Mouse (Mus musculus) heart, postnatal 36 days (tissue): ENCODE measurements around the gene Galnt18. TPM values are rescaled to one million over a fixed set of nuclear protein-coding genes. Genes with fewer than 3 reads are reported as not detected.

Experiments used
- DNase-seq, 2 experiments: peaks; one replicate each; pipeline ENCODE4 v3.0.0; 2021 to 2022
- intact Hi-C: fragments of 180-260 bp; cut with DNase I; formaldehyde crosslinking; loops from one replicate; pipeline ENCODE4 v1.15.1; 2025
- total RNA-seq, 2 experiments: library from RNA; stranded (reverse); gene quantifications; 2 replicates each; pipeline ENCODE4 v1.2.3; 2021

Galnt18 gene
- total RNA-seq, 2 experiments from 2014 or later: 11.5 to 14.2 TPM

DNA sequence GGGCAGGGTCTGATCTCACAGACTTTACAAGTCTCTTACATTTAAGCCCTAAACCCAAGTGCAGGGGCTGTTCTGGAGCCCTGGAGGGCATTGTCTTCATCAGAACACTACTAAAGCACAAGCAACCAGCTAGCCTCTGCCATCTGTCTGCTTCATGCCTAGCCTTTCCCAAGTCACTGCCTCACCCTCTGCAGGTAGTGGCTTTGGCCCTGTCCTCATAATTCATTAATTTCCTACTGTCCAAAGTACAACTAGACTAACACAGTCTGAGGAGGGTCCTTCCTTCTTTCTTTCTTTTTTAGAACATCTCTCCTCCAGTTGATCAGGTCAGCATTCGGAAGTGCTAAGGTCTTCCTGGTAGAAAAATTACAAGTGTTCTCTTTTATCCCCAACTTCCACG, 2.6 kb downstream of the Galnt18 start:
- intact Hi-C loops: loop anchor here (5.0 kb wide), 1 partner anchor 530 kb away; no protein-coding TSS in a partner anchor
- DNase-seq: no peak

DNA sequence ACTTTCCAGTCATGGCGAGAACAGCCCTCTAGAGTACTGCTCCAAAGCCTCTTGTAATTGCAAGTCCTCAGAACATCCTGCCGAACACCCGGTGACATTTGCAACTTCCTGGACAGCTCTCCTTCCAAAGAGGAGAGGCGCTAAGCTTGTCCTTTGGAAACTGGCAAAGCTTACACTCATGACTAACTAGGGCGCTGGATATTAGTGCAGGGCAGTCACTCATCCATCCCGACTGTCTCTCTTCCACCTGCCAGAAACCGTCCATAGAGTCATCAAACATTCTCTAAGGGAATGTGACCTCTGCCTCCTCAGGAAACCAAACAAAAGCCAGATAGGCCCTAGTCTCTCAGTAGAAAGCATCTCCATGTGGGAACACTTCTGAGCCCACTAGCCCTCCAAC, 3.6 kb downstream of the Galnt18 start:
- intact Hi-C loops: loop anchor here (5.0 kb wide), 1 partner anchor 529 kb away; no protein-coding TSS in a partner anchor
- peak in 1 of 2 experiments; percentile 10 for DNase-seq

DNA sequence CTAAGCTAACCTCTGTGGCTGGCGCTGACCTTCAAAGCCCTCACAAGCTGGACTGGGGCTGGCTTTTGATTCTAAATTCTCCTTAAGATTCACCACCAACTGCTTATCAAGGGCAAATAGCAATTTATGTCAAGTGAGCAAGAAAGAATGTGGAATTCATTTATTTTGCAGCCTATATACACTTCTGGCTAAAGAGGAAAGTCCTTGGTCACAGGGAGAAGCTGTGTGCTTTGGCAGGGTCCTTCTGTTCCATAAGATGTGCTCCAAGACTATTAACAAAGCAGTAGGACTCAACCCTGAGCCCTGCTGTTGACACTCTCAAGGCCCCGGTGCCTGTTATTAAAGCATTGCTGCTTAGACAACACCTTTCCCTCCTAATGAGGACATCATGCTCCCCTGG, 7.4 kb downstream of the Galnt18 start:
- intact Hi-C loops: no loop called here
- DNase-seq: no peak

DNA sequence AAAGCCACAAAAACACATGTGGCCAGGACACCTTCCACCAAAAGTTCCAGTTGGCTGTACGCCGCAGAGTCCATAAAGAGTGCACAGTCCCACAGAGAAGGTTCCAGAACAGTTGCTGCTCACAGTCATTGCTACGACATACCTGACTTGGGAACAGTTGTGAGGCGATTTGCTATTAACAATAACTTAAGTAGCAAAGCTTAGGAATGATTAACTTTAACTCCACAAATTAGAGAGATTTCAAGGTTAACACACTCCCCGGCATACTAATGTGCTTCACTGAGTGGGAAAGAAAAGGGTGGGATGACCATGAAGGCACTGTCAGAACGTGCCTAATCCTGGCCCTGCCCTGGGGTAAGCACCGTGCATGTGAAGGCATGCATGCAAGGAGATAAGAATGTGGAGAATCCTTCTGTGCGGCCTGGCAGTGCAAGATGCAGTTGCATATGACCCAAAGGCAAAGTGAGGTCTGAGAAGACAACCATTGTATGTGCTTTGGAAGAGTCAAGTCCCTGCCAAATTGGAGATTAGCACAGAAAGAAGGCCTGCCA, 8.5 kb downstream of the Galnt18 start:
- intact Hi-C loops: loop anchor here (2.0 kb wide), 1 partner anchor 17 kb away; no protein-coding TSS in a partner anchor
- DNase-seq: no peak

DNA sequence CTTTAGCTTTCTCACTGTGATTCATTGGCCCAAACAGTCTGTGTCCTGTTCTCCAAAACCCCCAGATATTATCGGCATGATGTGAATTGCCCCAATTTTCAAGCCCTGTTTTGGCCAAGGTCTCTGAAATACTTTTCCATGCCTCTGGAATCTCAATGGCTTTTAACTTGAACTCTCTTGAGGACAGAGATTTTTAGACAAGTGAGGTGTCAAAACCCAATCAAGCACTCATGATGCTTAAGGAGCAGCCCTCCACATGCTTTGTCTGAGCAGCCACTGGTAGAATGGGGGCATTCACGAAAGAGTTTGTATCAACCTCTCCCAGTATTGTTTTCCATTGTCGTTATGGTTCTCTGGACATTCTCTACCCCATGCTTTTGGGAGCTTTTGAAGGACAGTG, 9.2 kb downstream of the Galnt18 start:
- intact Hi-C loops: loop anchor here (2.0 kb wide), 1 partner anchor 16 kb away; no protein-coding TSS in a partner anchor
- DNase-seq: no peak

DNA sequence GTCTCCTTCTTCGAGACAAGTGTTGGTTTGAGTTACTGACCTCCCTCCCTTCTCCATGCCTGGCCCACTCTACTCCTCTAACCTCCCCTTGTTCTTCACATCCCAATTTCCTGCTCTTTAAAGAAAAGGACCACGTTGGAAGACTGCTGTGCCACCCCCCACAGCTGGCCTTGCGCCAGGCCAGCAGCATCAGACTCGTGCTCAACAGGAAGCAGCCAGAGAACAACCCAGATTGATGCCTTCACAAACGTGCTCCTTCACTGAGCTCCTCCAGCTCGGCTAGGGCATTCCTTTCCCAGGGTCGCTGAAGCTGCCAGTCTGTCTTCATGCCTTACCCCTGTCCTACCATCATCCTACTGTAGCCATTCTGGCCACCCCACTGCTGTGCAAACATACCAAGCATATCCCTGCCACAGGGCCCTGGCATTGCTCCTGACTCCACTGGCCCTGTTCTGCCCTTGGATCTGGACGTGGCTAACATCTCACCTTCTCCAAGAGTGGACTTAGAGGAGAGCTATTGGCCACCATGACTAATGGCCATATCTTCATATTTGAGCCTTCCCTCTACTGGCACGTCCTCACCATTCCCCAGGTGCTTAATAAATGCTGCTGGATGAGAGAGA, 13.5 kb downstream of the Galnt18 start:
- DNase-seq: no peak
- intact Hi-C loops: no loop called here

DNA sequence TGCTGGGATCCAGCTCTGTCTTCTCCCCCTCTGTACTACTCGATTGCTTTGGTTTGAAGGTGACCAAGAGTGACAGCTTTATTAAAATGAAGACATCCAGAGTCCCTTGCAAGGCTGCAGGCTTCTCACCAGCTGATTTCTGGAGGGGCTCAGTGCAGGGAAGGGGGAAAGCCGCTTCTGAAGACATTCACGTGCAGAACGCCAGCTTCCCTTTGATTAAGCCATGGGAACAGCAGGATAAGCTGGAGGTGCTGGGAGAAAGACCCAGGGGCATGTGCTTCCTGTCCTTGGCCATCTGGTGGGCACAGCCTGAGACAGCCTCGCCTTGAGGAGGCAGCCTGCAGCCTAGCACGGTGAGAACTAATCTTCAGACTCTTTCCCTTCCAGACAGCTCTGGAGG, 17.0 kb downstream of the Galnt18 start:
- DNase-seq: no peak
- intact Hi-C loops: no loop called here

DNA sequence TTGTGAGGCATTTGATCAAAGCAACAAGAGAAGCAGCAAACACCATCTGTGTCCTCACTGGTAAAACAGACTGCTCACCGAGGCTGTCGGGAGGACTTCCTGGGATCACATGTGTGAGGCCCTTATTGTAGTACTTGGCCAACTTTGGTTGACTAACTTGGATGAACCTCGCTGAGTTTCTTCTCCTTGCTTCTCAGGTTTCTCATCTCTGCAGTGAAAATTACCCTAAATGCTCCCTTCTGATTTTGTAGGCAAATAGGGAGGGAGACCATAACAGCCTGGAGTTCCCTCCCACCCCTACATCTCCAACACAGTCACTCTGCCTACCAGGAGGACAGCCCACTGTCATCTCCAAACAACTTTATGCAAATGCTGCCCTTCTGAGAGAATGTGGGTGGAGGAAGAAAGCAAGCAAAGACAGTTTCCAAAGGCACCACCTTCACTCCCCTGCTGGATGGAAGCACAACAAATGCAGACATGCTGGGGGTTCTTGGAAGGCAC, 31.2 kb downstream of the Galnt18 start:
- DNase-seq: no peak
- intact Hi-C loops: no loop called here

DNA sequence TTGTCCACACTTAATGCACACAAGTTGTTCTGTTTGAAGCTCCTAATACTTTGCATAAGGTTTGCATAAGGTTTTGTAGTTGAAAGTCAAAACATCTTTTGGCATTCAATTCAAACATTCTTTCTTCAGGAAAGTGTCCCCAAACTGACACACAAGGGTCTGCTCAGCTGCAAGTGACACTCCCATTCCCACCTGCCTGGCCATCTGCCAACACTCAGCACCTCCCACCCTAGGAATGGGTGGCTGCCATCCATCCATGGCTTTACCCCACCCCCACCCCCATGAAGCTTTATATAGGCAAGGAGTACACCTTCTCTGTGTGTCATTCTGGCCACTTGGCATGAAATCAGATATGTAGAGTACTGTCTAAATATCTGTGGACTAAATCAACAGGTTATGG, 35.0 kb downstream of the Galnt18 start:
- no peak for DNase-seq
- intact Hi-C loops: no loop called here

DNA sequence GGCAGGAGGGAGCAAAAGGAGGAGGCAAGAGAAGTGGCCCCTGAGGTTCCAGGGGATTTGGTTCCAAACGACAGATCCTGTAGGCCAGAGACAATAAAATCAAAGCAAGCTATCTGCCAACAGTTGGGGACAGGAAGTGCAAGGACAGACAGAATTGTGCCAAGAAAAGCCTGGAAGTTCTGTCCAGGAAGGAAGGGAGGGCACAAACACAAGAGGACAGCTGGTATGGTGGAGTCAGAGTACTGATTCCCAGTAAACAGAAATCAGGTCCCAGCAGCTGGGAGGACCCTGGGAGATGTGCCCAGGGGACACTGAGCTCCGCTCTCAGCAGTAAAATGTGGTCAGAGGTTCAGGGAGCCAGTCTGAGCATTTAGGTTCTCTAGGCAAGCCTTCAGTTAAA, 38.2 kb downstream of the Galnt18 start:
- intact Hi-C loops: loop anchor here (2.0 kb wide), 1 partner anchor 15 kb away; no protein-coding TSS in a partner anchor
- peak; percentile 28 to 44 for DNase-seq

DNA sequence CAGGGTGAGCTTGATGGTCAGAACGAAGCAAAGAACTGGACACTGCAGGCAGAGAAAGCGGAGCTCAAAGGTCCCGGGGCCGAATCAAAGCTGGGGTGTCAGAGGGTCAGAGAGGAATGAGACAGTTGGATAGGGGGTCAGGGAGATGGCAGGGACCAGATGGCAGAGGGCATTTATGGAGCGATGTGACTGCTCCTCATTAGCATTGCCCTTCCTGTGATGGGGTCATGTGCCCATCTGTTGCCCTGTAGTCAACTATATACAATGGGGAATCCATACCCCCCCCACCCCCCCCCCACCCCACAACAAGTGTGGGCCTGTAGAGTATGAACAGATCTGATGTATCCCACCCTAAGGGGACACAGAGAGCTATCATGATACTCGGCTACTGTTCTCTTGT, 39.7 kb downstream of the Galnt18 start:
- DNase-seq: no peak
- intact Hi-C loops: loop anchor here (2.0 kb wide), 1 partner anchor 13 kb away; no protein-coding TSS in a partner anchor

DNA sequence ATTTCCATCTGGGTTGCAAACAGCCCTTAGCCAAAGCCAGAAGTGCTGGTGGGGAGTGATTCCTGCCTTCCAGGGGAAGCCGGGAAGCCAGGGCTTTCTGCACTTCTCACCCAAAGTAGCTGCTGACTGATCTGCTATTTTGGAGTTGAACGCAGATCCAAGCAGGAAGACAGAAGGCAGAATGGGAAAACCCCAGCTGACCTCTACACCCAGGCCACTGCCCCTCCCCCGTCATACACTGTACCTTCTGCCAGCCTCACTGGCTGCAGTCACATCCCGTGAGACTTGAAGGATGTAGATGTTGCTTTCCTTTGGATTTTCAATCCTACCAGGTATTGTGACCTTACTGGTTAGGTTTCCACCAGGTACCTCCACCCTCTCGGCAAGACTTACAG, 40.4 kb downstream of the Galnt18 start:
- intact Hi-C loops: loop anchor here (2.0 kb wide), 1 partner anchor 39 kb away; the partner anchor contains the start of gene Galnt18
- DNase-seq: peak in 1 of 2 experiments; percentile 29

DNA sequence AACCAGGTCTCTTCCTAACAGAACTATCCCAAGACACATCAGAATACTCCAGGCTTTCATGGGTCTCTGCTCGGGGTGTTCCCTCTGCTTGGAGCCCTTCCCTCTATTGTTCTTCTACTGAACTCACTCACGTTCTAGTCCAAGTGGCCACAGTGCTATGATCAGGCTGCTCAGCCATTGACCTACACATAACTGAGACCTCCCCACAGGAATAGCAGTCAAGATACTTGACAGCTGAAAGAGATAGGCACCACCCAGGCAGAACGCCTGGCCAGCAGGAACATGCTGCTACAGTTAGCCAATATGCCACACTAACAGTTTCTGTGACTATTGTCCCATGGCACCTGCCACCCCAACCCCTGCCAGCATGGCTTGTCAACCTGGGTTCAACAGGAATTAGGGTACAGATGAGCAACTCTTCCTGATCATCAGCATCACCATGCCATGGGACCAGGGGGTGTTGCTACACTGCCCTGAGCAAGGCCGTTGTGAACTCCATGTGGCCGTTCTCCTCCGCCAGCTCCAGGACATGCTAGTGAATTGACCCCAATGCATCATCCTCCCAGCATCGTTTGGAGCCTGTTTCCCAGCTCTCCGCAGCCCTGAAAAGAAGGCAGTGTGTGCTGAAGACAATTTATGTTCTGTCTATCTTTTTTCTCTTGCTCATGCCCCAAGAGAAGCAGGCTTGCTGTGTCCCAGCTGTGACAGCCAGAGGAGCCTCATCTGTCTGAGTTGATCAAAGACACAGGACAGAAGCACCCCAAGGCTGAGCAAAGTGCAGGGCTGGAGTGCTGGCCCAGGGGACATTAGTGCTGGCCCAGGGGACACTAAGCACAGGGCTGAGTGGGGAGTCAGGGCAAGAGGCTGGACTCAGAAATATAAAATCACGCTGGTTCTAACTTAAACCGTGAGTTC, 41.1 kb downstream of the Galnt18 start:
- no peak for DNase-seq
- intact Hi-C loops: loop anchor here (2.0 kb wide), 1 partner anchor 40 kb away; the partner anchor contains the start of gene Galnt18

DNA sequence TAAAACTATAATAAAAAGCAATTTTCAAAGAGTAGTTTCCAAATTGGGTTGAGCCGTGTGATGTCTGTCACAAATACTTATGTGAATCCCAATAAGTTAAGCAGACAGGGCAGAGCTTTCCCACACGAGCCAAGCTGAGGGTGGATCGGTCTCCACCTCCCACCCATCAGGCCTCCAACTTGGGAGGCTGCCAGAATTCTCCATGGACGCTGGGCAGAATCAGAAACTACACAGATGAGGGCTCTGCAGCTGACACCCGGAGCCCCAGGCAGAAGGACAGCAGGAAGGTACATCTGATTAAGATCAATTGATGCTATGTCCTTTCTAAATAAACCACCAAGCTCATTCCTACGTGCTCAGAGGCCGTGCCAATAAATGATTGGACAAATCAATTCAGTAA, 42.4 kb downstream of the Galnt18 start:
- intact Hi-C loops: no loop called here
- DNase-seq: peak in 1 of 2 experiments; percentile 31

DNA sequence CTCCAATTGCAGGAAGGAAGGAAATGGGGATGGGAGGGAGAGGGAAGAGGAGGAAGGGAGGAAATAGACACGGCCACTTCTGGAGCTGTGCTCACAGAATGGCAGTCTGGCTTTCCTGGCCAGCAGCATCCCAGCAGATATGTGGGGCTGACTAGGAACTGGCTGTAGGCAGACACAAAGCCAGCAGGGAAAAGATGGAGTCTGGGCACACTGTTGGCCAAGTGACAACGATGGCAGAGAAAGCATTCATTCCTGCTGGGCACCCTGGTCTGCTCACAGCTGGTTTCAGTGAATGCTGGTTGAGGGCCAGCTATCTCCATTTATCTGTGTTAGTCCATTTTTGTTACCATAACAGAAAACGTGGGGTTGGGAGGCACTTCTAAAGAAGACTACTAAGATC, 43.4 kb downstream of the Galnt18 start:
- intact Hi-C loops: no loop called here
- DNase-seq: no peak

DNA sequence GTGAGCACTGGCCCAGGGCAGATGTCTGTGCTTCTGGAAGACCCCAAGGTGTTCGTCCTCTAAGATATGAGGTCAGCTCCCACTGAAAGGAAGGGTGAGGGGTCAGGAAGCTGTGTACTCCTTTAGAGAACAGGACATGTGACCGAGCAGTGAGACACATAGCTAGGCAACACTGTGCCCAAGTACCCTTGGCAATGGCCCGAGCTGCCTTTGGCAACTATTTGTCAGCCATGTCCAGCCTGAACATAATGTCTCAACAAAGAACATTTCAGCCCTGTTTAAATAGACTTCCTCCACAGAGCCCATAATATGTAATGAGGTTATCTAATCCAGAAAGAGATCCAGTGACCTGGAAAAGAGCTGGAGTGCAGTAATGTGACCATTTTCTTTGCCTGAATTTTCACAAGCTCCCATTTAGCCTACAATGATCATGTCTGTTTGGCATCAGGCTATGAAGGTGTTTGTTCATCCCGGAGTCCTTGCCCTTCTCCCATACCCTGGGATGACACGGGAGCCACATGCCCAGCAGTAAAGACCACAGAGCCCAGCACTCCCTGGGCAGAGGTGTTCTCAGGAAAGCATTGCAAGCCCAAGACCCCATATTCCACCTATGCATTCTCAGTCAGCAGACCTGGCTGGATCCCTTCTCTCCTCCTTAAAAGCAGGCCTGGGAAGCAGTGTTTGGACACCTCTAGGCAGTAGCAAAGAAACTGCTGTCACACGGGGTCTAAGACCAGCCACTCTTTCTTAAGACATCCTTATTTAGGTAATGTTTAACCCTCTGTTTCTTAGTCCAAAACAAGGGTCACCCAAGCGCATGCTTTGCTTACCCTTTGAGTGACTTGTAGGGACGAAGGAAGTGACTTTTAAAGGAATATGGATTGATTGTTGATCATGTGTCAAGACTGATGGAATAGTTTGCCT, 49.2 kb downstream of the Galnt18 start:
- intact Hi-C loops: no loop called here
- peak in 1 of 2 experiments; percentile 34 for DNase-seq

DNA sequence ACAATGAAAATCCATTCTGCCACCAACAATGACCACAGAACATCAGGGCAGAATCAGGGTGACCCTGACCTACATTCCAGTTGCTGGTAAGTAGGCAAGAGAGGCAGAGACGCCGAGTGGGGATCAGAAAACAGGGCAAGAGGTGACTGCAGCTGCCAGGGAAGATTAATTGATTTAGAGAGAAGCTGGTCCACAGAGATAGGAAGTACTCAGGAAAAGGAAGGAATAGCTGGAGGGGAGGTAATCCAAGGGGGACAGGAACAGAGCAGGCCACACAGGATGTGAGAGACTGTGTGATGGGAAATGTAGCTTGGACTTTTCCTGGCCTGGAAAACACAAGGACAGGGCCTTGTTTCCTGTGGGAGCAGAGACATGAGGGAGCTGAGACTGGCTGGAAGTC, 52.8 kb downstream of the Galnt18 start:
- intact Hi-C loops: loop anchor here (2.0 to 5.0 kb wide), 2 partner anchors 14 to 140 kb away; no protein-coding TSS in a partner anchor
- no peak for DNase-seq

DNA sequence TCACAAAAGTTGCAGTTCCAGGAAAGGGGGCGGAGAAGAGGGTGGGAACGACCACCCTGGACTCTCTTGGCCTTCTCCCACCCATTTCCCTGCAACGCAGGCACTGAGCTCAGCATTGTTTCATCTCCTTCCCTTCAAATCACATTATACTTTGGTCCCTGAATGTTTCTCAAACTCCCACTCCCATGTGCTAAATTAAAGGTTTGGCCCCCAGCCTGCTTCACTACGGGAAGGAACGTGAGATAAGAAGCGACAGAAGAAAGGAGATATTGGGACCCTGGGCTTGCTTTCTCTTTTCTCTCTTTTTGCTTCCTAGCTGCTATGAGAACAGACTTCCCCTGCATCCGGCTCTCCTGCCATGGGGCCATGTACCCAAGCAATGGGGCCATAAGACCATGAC, 55.0 kb downstream of the Galnt18 start:
- intact Hi-C loops: loop anchor here (5.0 kb wide), 1 partner anchor 137 kb away; no protein-coding TSS in a partner anchor
- no peak for DNase-seq

DNA sequence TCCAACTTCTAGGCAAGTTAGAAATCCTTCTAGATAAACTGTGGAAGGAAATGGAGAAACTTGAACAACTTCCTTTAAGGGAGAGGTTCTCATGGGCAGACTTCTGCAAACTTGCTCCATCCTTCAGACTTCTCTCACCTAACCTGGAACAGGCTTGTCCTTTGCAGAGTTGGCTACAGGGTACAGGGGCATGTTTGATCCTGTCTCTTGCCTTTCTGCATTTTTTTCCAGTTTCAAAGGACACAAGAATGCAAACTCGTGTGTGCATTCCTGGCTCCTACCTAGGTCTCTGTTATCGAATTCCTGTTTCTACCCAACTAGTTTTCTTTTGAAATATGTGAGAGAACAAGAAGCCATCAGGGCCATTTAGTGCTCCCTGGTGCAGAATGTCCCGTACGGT, 55.8 kb downstream of the Galnt18 start:
- intact Hi-C loops: no loop called here
- no peak for DNase-seq

DNA sequence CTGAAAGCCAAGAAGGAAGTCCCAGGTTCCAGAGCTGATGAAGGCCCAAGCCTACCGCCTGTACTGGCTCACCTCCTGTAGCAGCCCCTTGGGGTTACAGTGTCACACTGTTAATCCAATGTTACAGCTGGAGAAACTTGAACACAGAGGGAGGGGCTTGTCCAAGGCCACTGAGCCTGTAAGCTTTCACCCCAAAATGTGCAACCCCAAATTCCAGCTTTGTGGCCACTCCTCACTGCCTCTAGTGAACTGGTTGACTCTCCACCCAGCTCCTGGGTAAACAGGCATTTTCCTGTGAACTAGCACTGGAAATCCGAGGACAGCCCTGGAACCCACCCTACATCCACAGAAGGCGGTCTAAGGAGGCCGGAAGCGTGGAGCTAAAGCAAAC, 58.5 kb downstream of the Galnt18 start:
- intact Hi-C loops: no loop called here
- DNase-seq: peak in 1 of 2 experiments; percentile 28
